Mouse (Mus musculus) midbrain, embryonic 10.5 days (tissue): ENCODE measurements at regions not wholly inside any gene's neighbourhood (a gene's known extent, or its start where the extent isn't known, plus 50 kb on each side); places are given as distances from the start of the nearest gene placed in this dataset.
A peak's percentile ranks its signal among the peaks of the same experiment; 100 is the strongest.

Experiments
- DNase-seq: peaks from one replicate; pipeline ENCODE4 v3.0.0-alpha.2; 2017; ENCODE audit warnings: low spot score
- H3K27ac ChIP-seq: fragments of 300-500 bp; sonication (generic); replicated peaks from 2 replicates; pipeline ENCODE4 v1.5.1; 2016; ENCODE audit warnings: mild to moderate bottlenecking
- H3K27me3 ChIP-seq: fragments of 300-500 bp; sonication (generic); 2 replicates; pipeline ENCODE4 v1.6.1; 2016; ENCODE audit warnings: low read depth, mild to moderate bottlenecking; ENCODE audit not compliant: poor library complexity, severe bottlenecking
- H3K36me3 ChIP-seq: fragments of 300-500 bp; sonication (generic); 2 replicates; pipeline ENCODE4 v1.6.1; 2016; ENCODE audit warnings: mild to moderate bottlenecking, moderate library complexity
- H3K4me1 ChIP-seq: fragments of 300-500 bp; sonication (generic); 2 replicates; pipeline ENCODE4 v1.6.1; 2016
- H3K4me3 ChIP-seq: fragments of 300-500 bp; sonication (generic); 2 replicates; pipeline ENCODE4 v1.5.1; 2016; ENCODE audit warnings: mild to moderate bottlenecking, moderate library complexity
- H3K9me3 ChIP-seq: fragments of 300-500 bp; sonication (generic); replicated peaks from 2 replicates; pipeline ENCODE4 v1.6.1; 2016; ENCODE audit warnings: mild to moderate bottlenecking
- WGBS: fragments of 180-500 bp; shearing (Covaris S2); methylation state at CpG from one replicate; pipeline ENCODE4 v1.1.7; 2016; 5-methylcytosine and 5-hydroxymethylcytosine counted together

DNA sequence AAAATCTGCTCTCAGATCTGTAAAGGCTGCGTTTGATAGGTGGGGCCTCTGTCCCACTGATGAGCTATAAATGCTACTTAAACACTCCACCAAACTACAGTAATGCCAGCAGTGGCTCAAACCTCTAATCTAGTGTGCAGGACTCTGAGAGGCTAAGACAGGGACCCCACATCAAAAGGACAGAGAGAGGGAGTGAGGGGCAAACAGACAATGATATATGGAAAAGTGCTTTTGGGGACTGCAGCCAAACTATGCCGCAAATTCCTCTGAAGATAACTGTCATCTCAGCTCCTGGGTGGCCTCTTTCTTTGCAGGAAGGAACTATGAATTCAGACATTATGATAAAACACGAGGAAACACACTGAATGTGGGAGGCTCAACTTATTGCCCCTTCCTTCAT, 138.9 kb upstream of the Ddit4l start:
- H3K4me1 ChIP-seq: peaks cover 15% of the 10 kb centered on the region
- no peak overlapping the region for H3K27ac ChIP-seq
- H3K36me3 ChIP-seq: no peaks in the 10 kb centered on the region
- no peak overlapping the region for H3K4me3 ChIP-seq
- H3K27me3 ChIP-seq: no peaks in the 10 kb centered on the region
- WGBS: 75% methylated on average over 3 of the region's 3 CpGs
- no peaks in the 10 kb centered on the region for H3K9me3 ChIP-seq
- DNase-seq: no peak

DNA sequence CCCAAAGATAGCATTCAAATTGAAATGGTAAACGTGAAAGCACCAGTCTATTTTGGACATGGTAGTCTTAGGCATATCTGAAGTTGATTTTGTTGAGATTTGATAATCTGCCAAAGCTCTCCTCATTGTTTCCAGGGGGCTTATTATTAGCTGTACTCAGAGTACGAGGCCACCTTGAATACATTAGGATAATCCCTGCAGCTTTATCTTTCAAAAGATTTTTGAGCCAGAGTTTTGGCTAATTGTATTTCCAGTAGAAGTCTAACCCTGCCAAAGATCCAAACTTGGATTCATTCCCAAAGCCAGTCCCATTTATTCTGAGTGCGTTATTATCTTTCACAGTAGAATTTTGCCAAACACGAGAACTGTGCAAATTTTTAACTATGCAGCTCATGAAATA, 138.4 kb upstream of the Ddit4l start:
- H3K9me3 ChIP-seq: no peaks in the 10 kb centered on the region
- WGBS: 74% methylated on average over 4 of the region's 4 CpGs
- DNase-seq: no peak
- no peak overlapping the region for H3K4me3 ChIP-seq
- H3K27me3 ChIP-seq: no peaks in the 10 kb centered on the region
- H3K36me3 ChIP-seq: no peaks in the 10 kb centered on the region
- H3K27ac ChIP-seq: no peak overlapping the region
- peaks cover 15% of the 10 kb centered on the region for H3K4me1 ChIP-seq

DNA sequence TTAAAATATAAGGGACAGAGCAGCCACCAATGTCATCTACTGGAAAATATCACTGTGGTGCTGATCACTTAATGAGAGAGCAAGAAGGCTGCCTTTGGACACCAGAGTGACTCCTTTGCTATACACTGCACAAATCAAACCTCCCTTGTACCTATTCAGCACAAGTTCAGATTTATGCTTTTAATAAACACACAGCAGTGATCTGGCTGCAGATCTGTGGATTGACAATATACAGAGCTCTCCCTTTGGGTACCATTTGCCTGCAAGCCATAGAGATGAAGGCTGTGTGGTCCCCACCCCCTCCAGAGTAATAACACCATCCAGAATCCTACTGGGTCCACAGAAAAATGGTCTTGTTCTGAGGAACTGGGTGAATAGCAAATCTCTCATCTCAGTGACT, 131.8 kb upstream of the Ddit4l start:
- Histone ChIP-seq H3K27ac (no peak overlapping the region), H3K27me3 (no peaks in the 10 kb centered on the region), H3K4me1 (peaks cover 9% of the 10 kb centered on the region), H3K9me3 (no peaks in the 10 kb centered on the region), H3K4me3 (no peak overlapping the region), H3K36me3 (no peaks in the 10 kb centered on the region)
- DNase-seq: no peak

DNA sequence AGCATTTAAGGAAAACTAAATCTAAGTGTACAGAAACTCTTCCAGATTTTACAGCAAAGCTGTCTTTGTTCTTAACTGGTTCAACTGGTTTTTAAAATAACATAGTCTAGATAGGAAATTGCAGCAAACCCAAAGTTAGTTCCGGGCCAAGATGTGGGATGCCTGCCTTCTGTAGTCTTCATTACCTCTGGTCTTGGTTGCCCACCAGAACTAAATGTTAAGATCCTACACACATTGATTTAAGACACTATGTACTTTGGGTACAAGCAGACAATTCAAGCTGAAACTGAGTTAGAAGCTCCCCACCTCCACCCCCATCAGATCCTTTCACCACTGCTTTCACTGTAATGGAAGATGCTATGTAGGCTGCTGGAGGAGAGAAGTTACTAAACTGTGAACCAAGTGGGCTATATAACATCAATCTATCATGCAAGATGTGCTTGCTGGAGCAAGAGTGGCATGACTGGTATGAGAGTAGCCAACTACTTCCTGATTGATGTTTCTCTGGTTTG, 129.8 kb upstream of the Ddit4l start:
- no peaks in the 10 kb centered on the region for H3K36me3 ChIP-seq
- peaks cover 15% of the 10 kb centered on the region for H3K4me1 ChIP-seq
- no peak for DNase-seq
- 91% methylated on average over 1 of the region's 1 CpGs for WGBS
- H3K27ac ChIP-seq: no peak overlapping the region
- no peaks in the 10 kb centered on the region for H3K9me3 ChIP-seq
- H3K27me3 ChIP-seq: no peaks in the 10 kb centered on the region
- no peak overlapping the region for H3K4me3 ChIP-seq

DNA sequence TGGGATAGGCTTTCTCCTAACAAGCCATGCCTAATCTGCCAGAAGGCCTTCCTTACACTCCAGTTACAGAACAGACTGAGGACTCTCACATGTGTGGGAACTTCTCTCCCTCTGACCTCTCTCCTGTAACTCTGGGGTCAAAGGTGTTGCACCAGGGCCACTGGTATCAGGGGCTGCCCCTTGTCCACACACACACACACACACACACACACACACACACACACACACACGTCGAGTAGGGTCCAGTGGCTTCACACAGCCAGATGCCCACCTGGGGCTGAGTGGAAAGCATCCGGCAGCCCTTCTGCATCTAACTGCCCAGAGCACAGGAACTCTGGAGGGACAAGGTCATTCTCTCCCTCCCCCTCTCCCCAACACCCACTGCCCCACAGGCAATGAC, 123.1 kb upstream of the Ddit4l start:
- 67% methylated on average over 3 of the region's 3 CpGs for WGBS

DNA sequence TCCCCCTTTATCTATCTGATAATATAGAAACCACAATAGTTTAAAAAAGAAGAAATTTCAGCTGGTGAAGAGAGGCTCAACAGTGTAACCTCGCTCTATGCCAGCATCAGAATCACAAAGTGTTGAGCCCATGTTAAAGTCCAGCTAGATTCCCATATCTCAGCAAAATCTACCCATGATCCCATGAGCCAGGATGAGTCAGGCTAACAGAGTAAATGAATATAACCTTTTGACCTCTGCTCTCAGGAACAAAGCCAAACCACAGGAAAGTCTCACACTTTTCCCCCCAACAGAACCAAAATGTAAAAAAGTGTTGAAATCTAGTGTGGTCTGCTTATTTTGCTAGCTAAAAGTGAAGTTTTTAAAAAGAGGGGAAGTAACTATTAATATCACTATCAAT, 110.1 kb upstream of the Ddit4l start:
- 87% methylated on average over 1 of the region's 1 CpGs for WGBS
- Histone ChIP-seq H3K9me3 (no peaks in the 10 kb centered on the region), H3K4me1 (no peaks in the 10 kb centered on the region), H3K27me3 (no peaks in the 10 kb centered on the region), H3K36me3 (no peaks in the 10 kb centered on the region), H3K27ac (no peak overlapping the region), H3K4me3 (no peak overlapping the region)
- no peak for DNase-seq

More for the DNA sequence above, 123.1 kb upstream of the Ddit4l start:
- H3K36me3 ChIP-seq: no peaks in the 10 kb centered on the region
- peak; percentile 13 for DNase-seq
- H3K27me3 ChIP-seq: no peaks in the 10 kb centered on the region
- H3K4me1 ChIP-seq: peaks cover 21% of the 10 kb centered on the region
- H3K4me3 ChIP-seq: no peak overlapping the region
- H3K27ac ChIP-seq: no peak overlapping the region
- no peaks in the 10 kb centered on the region for H3K9me3 ChIP-seq

DNA sequence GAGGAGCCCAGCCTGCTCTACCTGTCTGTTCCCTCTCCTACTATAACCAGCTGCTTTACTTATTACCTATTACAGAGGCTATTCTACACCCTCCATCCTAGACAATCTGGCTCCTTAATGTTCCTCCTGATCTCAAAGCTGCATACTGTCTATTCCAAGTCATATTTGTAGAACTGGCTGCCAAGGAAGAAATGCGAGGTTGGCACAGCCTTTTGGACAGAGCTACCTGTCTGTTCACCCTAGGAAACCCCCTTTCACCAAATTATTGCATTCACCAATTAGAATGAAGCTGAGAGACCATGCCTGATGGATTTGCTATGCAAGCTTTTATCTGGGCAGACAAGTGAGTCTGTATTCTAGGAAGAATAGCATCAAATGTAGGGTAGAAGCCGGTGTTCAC, 109.0 kb upstream of the Ddit4l start:
- Histone ChIP-seq H3K27ac (no peak overlapping the region), H3K27me3 (no peaks in the 10 kb centered on the region), H3K4me3 (no peak overlapping the region), H3K9me3 (no peaks in the 10 kb centered on the region), H3K4me1 (no peaks in the 10 kb centered on the region; the same call in 1 of the 2 replicates), H3K36me3 (no peaks in the 10 kb centered on the region)
- WGBS: 77% methylated on average over 2 of the region's 2 CpGs
- no peak for DNase-seq

DNA sequence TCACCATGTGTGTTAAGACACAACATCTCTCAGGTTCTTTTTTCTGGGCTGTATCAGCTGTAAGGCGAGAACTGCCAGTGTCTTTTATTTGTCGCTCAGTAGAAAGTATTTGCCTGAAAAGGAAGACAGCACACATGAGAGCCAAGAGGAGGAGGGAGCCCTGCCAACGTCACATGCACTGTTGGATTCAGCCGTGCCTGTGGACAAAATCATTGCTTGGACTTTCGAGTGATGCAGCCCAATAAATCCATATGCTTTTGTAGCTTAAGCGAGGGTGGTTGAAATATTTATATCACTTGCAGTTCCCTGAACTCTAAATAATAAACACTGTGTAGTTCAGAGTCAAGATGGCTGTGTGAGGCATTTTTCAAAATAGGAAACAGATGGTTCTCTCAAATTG, 108.4 kb upstream of the Ddit4l start:
- Histone ChIP-seq H3K27me3 (no peaks in the 10 kb centered on the region), H3K36me3 (no peaks in the 10 kb centered on the region), H3K4me3 (no peak overlapping the region), H3K4me1 (no peaks in the 10 kb centered on the region; the same call in 1 of the 2 replicates), H3K9me3 (no peaks in the 10 kb centered on the region), H3K27ac (no peak overlapping the region)
- DNase-seq: no peak
- 73% methylated on average over 6 of the region's 6 CpGs for WGBS

DNA sequence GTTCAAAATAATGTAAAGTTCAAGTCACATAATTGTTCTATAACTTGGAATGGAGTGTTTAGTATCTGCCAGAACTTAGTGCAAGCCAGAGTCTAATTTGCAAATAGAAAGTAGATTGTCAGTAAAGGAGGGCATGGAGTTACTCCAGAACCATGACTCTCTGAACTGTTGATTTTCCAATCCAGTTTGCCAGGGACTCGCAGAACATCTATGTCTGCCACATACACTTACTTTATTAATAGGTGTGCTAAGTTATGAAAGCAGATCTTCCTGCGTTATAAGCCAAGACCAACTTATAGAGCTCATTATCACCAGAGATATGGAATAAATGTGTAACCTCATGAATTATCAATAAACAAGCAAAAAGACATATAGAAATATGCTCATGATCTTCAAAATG, 107.2 kb upstream of the Ddit4l start:
- WGBS: 93% methylated on average over 2 of the region's 2 CpGs
- Histone ChIP-seq H3K9me3 (no peaks in the 10 kb centered on the region), H3K27ac (no peak overlapping the region), H3K36me3 (no peaks in the 10 kb centered on the region), H3K4me1 (no peaks in the 10 kb centered on the region; the same call in 1 of the 2 replicates), H3K27me3 (no peaks in the 10 kb centered on the region), H3K4me3 (no peak overlapping the region)
- DNase-seq: no peak

DNA sequence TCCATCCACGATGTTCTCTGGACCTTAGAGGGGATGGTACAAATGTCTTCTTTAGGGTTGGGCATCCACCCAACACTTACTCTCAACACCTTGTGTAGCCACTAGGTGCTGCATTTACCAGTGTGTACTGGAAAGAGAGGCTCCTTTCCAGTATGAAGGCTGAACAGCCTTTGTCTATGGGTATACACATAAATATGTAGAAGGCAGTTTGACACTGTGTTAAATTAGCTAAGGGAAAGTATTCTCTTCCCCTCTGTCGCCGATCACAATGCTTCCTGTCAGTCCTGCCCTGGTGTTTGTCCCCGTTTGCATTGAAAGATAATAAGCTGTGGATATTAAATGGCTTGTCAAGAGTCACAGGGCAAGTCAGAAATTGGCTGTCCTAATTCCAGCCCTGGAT, 104.0 kb upstream of the Ddit4l start:
- Histone ChIP-seq H3K36me3 (no peaks in the 10 kb centered on the region), H3K9me3 (no peaks in the 10 kb centered on the region), H3K4me1 (no peaks in the 10 kb centered on the region; the same call in 1 of the 2 replicates), H3K4me3 (no peak overlapping the region), H3K27ac (no peak overlapping the region), H3K27me3 (no peaks in the 10 kb centered on the region)
- 70% methylated on average over 4 of the region's 4 CpGs for WGBS
- DNase-seq: no peak

DNA sequence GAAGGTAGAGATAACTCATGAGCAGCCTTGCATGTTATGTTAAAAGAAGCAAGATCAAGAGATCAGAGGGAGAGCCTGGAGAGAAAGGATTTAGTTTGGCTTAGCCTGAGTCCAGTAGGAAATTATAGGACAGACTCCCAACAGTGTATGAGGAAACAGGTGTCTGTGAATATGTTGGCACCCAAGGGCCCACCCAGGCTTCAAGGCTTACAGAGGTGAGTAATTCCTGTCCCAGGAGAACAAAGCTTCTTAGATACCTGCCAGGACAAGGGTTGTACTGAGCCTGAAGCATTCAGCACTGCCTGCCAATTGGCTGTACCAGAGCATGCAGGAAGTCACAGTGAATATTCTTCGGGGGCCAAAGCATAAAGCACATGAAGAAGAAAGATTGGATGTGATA, 101.2 kb upstream of the Ddit4l start:
- no peaks in the 10 kb centered on the region; the same call in 1 of the 2 replicates for H3K4me1 ChIP-seq

DNA sequence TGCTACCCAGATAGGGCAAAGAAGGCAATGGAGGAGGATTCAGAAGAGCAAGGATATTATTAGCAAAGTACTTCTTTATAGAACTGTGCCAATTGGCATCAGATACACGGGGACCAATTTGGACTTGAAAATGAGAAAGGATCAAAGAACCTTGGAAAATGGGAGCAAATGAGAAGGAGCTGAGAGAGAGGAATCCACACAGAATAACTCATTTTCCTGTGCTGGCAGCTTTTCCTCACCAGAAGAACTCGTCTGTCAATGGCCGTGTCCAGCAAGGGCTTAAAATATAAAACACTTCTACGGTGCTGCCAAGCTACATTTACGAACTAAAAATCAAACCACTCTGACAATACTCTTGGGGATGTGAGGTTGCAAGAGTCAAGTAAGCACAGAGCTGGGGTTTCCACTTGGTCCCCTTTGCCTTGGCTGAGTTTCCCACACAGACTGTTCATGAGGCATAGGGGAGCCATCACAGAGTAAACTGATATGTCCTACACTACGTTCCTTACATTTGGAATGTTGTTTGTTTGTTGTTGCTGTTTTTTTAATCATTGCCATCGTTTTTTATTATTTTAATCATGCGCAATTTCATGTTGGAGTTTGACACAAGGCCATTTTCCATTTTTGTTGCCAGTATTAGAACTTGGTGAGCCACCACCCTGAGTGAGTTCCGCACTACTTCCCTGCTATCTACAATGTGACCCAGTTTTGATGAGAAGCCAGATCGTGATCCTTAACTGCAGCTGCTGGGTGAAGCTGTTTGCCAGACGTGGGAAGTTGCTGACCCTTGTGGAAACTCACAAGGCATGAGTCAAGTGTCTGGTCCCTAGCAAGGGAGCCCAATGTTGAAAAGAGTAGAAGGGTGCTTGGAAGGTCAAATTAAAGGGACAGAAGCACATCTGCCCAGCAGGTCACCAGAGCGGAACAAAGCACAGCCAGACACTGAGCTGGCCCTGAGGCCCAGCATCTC, 95.5 kb upstream of the Ddit4l start:
- WGBS: 83% methylated on average over 12 of the region's 12 CpGs
- Histone ChIP-seq H3K9me3 (no peaks in the 10 kb centered on the region), H3K4me1 (peaks cover 11% of the 10 kb centered on the region), H3K27me3 (no peaks in the 10 kb centered on the region), H3K36me3 (no peaks in the 10 kb centered on the region), H3K4me3 (no peak overlapping the region), H3K27ac (no peak overlapping the region)
- no peak for DNase-seq

More for the DNA sequence above, 101.2 kb upstream of the Ddit4l start:
- Histone ChIP-seq H3K27me3 (no peaks in the 10 kb centered on the region), H3K9me3 (no peaks in the 10 kb centered on the region), H3K27ac (no peak overlapping the region), H3K4me3 (no peak overlapping the region), H3K36me3 (no peaks in the 10 kb centered on the region)
- 86% methylated on average over 1 of the region's 1 CpGs for WGBS
- DNase-seq: no peak

DNA sequence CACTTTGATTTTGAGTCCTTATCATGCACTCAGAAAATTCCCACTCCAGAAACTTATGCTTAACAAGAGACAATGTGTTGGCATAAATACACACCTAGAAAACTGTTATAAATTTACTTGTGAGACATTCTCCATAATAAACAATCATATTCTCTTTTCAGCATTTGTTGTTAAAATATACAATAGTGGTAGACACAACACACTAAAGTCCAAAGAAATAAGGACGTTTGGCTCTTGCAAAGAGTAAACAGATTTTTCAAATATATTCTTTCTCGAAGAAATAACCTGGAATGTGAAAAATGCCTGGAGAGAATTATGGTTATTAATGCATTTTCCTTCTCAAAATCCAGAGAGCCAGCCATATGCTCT, 91.8 kb upstream of the Ddit4l start:
- Histone ChIP-seq H3K27me3 (peaks cover 4% of the 10 kb centered on the region), H3K36me3 (no peaks in the 10 kb centered on the region), H3K9me3 (no peaks in the 10 kb centered on the region), H3K4me3 (no peak overlapping the region), H3K27ac (no peak overlapping the region), H3K4me1 (peaks cover 11% of the 10 kb centered on the region)
- WGBS: 80% methylated on average over 2 of the region's 2 CpGs
- DNase-seq: no peak
